Mouse (Mus musculus) erythroblast, embryonic 14.5 days (primary cell): ENCODE data around the gene Ggt1.

Experiments used
- GATA1 ChIP-seq: IDR thresholded peaks from 2 replicates; pipeline ENCODE4 v1.6.1; 2012; ENCODE audit warnings: low read length, inconsistent platforms, mixed read lengths
- TAL1 ChIP-seq: IDR thresholded peaks from 3 replicates; pipeline ENCODE4 v1.6.1; 2012; ENCODE audit warnings: low read length, inconsistent platforms, mixed read lengths

- TF ChIP-seq GATA1 = no peak
- no peak for TF ChIP-seq TAL1
Observed at GRCm38 (mm10) chr10:75554090-75554489, 7.3 kb upstream of the Ggt1 start.
